ENCODE assay signal across 15 mouse cellular contexts in genomic region chr10:86441765-86442164, GRCm38 (mm10). TPM values are rescaled to one million over a fixed set of nuclear protein-coding genes. Genes with fewer than 3 reads are reported as not detected.
"Had no signal": no experiment of that assay in that cellular context is flagged by ENCODE, and none has a peak within 500 bp of the region (broad histone marks: within the 10 kb centered on the region; RNA-seq: fewer than 3 reads in every experiment).

No protein-coding gene starts in this region.

- H3K4me3 ChIP-seq: limb, embryonic 10.5 days; limb, embryonic 13.5 days; liver, embryonic 13.5 days; midbrain, embryonic 12.5 days had no signal

- H3K4me1 ChIP-seq: limb, embryonic 10.5 days; liver, embryonic 13.5 days; midbrain, embryonic 12.5 days had no signal

- H3K27me3 ChIP-seq: limb, embryonic 13.5 days; liver, embryonic 13.5 days; midbrain, embryonic 12.5 days had no signal

- H3K36me3 ChIP-seq: limb, embryonic 10.5 days; limb, embryonic 13.5 days; liver, embryonic 13.5 days; midbrain, embryonic 12.5 days had no signal

- ATAC-seq: intestine, postnatal 0 days; liver, postnatal 0 days; lung, postnatal 0 days had no signal

- H3K27ac ChIP-seq: limb, embryonic 10.5 days; limb, embryonic 13.5 days; liver, embryonic 13.5 days; macrophage; midbrain, embryonic 12.5 days had no signal

- H3K9ac ChIP-seq: limb, embryonic 13.5 days; liver, embryonic 13.5 days; liver, postnatal 0 days; lung, embryonic 14.5 days; midbrain, embryonic 12.5 days had no signal

- H3K4me2 ChIP-seq: limb, embryonic 13.5 days; liver, embryonic 13.5 days; lung, embryonic 14.5 days; midbrain, embryonic 12.5 days had no signal

- H3K9me3 ChIP-seq: limb, embryonic 10.5 days; limb, embryonic 13.5 days; liver, embryonic 13.5 days; midbrain, embryonic 12.5 days had no signal

- DNase-seq: kidney, adult 2 months; kidney, postnatal 25 days; liver; liver, embryonic 13.5 days; liver, postnatal 0 days; lung, embryonic 14.5 days; thymus, adult 18-20 months; thymus, postnatal 36 days had no signal

RNA-seq across cellular contexts. Expression of gene Syn3, which starts 56.9 kb away (rescaled TPM):
- total RNA-seq: megakaryocyte, adult 5-6 weeks had no signal
